Mouse (Mus musculus) ES-Bruce4 (cell line): ENCODE data around the gene Sgcd.

Source experiments
- CTCF ChIP-seq: IDR thresholded peaks from one replicate; pipeline ENCODE4 v1.8.1; 2011; ENCODE audit warnings: low read depth, low read length
- POLR2A ChIP-seq: IDR thresholded peaks from one replicate; pipeline ENCODE4 v1.8.1; 2011; ENCODE audit warnings: low read length; ENCODE audit not compliant: insufficient read depth

- TF ChIP-seq CTCF (no peak), POLR2A (no peak)
These were observed 789.7 kb downstream of the Sgcd start for GRCm38 (mm10) chr11:47199106-47199505.
